Mouse (Mus musculus) mesoderm, embryonic 11.5 days (tissue): ENCODE measurements at regions not wholly inside any gene's neighbourhood (a gene's known extent, or its start where the extent isn't known, plus 50 kb on each side); places are given as distances from the start of the nearest gene placed in this dataset.
"Not testable (repeated sequence)": the region's sequence is repeated elsewhere in the genome, so short reads cannot be mapped to it uniquely, and the experiment has no call there.

Experiments used
- DNase-seq: peaks from one replicate; pipeline ENCODE4 v3.0.0-alpha.2; 2012; ENCODE audit warnings: low read depth, low spot score

GRCm38 (mm10) chr11:22573166-22573565, 61.3 kb downstream of the Tmem17 start:
- DNase-seq: no peak

DNA sequence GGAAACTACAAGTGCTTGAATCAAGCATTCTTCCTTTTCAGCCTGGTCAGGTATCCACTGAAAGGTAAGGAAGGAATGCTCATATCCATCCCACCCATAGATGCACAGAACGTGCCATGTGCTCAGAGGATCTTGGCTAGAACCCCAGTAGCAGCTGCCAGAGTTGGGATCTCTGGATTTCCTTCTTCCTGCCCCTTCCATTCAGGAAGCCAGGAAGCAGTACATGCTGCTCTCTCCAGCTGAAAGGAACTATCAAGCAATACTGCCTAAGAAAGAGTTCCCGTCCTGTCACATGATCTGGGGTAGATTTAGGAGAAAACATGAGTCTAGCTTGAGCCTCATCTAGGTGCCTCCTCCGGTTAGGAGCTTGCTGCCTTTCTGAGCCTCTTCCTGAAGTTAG, 61.9 kb downstream of the Tmem17 start:
- no peak for DNase-seq

DNA sequence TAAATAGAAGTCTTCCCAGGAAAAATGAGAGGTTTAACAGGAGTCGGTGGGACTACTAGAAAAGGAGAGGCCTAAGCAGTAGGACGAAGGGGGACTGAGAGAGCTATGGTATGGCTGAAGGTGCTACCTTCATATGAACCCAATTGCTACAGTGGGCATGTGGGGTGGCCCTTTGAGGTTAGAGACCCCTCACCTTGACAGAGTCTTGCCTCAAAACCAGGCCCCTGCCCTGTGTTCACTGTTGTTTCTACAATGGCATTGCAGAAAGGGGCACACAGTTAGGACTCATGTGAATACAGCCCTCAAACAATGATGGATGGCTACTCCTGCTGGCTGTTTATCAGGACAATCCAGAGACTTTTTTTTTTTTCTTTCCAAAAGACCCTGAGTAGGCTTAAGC, 62.6 kb downstream of the Tmem17 start:
- DNase-seq: no peak

DNA sequence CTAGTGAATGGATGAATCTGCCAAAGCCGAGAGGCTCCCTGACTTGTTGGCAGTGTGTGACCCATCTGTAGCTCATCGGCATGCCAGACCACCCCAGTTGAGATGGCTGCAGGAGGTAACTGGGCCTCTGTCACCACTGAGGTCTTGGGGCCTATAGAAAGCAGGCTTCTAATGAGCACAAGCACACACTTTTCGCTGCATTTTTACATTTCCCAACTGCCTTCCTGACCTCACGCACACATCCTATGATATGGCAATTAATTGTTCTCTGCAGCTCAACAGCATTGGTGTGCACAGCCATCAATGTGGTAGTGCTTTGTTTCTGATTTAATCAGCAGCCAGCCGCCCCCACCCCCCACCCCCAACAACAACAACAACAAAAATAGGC, 72.2 kb downstream of the Tmem17 start:
- no peak for DNase-seq

DNA sequence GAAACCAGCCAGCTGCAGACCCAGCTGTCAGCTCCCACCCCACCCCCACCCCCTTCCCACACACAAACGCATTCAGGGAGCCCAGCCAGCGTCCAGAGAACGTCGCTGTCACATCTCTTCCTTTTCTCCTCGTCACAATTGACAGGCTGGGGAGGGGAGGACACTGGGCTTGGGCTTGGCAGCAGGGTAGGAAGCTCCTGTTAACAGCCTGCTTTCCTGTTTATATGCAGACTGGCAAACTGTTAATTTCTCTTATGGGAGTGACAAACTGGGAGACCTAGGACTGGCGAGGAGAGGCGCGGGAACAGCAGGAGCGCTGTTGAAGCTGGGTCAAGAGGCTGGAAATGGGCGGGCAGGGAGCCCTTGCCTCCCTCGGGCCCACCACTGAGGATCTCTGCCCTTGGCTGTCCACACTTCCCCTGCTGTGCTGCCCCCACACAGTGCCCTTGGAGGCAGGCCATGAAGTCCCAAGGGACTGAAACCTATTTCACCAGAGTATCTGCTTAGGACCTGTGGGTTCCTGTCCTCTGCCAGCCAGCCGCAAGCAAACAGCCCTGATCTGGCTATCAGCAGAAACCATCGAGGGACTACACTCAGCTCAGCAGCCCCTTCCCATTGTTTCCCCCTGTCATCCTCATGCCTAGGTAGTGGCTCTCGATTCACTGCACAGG, 72.7 kb downstream of the Tmem17 start:
- DNase-seq: peak; percentile 53

DNA sequence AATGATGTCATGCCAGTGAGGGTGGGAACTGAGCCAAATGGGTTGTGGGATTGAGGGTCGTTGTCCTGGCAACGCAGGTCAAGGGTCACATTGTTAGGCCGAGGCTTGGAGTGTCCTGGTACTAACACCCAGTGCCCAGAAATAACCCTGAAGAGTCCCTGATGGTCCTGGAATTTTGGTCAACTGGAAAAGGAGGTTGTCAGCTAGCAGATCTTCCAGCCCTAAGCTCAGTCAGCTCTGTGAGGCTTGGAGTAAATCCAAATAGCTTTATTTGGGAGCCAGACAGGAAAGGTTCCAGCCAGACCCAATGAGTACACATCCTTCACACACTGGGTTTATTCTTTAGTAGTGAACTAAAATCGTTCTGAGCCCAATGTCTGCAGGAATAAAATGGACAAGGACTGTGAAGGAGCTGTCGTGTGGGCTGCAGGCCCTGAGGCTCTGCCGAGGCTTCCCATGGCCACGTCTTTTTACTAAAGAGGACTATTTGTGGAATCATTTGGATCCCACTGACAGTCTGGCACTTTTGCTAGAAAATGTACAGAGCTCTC, 75.9 kb downstream of the Tmem17 start:
- DNase-seq: peak; percentile 52

- DNase-seq: peak; percentile 26
Observed at GRCm38 (mm10) chr11:22588546-22588945, 76.7 kb downstream of the Tmem17 start.

DNA sequence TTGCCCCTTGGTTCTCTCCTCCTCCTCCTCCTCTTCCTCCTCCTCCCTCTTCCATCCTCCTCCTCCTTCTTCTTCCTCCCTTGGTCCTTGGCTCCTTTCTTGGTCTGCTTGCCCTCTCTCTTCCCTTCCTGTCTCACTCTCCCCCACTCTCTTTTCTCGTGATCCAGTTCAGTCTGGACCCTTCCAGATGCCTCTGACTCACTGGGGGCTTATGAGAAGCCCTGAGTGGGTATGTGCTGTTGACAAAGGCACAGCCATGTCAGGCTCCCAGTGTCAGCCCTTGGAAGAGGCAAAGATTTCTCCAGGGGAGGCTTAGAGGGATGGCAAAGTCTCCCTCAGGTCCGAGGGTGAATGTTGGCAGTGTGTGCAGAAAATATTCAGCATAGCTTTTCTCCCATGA, 78.0 kb downstream of the Tmem17 start:
- DNase-seq: no peak

DNA sequence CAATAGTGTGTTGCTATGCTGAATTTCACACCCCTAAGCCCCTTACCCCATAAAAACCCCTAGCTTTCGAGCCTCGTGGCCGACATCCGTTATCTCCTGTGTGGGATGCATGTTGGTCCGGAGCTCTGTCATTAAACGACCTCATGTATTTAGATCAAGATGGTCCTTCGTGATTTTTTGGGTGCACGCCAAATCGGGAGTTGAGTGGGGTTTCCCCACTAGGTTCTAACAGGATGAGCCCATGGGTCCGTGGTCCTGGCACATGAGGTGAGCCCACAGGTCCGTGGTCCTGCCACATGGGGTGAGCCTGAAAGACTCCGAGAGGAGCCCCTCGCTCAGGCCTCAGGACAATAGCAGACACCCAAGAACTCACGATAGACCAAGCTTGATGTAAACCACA, 79.2 kb downstream of the Tmem17 start:
- not testable (repeated sequence) for DNase-seq

- DNase-seq: no peak
Observed at GRCm38 (mm10) chr11:22592706-22593105, 80.8 kb downstream of the Tmem17 start.

GRCm38 (mm10) chr11:22596076-22596804, 84.4 kb downstream of the Tmem17 start:
- DNase-seq: no peak

- DNase-seq: no peak
Observed at GRCm38 (mm10) chr11:22596805-22597149, 84.9 kb downstream of the Tmem17 start.

DNA sequence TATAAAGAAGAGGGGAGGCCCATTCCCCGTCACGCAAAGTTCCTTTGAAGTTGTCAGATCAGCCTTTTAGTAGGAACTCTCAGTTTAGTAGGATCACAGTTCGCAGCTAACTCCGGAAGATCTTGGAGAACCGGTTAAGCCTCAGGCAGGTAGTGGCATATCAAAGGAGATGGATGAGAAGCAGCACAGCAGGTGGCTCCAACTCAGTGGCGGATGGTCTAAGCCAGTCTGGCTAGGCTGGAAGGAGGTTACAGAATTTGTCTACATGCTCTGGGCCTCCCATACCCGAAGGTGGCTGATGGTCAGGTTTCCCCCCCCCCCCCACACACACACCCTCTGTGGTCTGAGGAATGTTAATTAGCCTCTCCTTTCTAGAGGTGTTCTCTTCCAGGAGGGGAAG, 88.5 kb downstream of the Tmem17 start:
- DNase-seq: no peak

GRCm38 (mm10) chr11:22601977-22602376, 90.1 kb downstream of the Tmem17 start:
- no peak for DNase-seq

DNA sequence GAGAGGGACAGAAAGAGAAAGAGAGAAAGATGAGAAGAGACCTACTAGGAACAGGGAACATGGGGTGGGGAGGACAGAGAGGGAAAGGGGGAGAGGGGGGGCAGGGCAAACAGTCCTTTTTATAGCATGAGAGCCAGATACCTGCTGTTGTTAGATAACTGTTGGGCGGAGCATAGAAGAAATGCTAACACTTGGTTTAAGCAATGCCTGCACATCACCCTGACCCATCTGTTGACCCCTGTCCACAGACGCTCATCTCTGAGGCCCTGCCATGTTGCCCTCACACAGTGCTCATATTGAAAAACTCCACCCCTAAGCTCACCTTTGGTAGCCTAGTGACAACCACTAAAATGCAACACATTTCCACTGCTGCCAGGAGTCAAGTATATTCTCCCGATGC, 90.7 kb downstream of the Tmem17 start:
- DNase-seq: no peak

DNA sequence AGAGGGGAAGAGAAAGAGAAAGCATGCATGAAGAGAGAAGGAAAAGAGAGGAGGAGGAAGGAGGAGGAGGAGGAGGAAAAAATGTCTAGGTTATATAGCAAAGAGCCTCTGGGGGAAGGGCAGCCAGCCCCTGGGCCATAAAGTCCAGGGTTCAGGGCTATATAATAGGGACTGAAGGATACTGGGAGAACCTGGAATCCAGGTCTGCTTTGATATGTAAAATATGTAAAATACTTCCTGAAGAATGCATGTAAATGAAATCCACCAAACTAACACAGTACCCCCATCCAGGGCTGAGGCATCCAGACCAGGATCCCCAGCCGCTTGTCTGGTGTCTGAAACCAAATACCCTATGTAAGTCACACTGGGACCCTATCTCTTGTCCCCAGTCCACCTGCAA, 91.5 kb downstream of the Tmem17 start:
- DNase-seq: no peak

DNA sequence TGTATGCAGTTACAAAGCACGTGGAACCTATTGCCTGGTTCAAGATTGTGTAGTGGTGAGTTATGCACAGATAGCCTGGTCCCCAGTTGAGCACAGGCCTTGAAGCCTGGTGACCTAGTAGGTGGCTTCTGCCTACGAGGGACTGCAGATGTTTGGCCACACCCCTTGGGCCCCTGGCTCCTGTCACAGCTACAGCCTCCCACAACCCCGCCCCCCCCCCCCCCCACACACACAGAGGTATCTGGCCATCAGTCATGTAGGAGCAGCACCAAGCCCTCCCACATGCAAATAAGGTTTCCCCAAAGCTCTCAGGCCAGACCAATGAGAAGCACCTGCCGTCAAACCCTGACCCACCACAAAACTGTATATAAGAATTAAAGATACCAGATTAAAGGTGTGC, 94.5 kb downstream of the Tmem17 start:
- DNase-seq: no peak

- no peak for DNase-seq
Observed at GRCm38 (mm10) chr11:22607645-22608044, 95.8 kb downstream of the Tmem17 start.

DNA sequence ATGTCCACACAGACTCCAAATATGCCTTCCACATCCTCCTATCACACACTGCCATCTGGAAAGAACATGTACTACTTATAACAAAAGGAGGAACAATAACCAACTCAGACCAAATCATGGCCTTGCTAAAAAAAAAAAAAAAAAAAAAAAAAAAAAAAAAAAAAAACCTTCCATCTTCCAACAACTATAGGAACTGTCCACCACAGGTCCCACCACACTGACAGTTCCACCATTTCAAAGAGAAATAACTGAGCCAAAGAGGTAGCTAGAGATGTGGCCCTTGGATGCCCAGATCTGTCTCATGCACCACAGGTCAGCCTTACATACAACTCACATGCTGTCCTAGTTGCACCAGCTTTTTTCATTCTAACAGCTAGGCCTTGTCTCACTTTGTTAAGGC, 97.1 kb downstream of the Tmem17 start:
- DNase-seq: no peak

GRCm38 (mm10) chr11:22610433-22611101, 98.7 kb downstream of the Tmem17 start:
- DNase-seq: no peak

- no peak for DNase-seq
Observed at GRCm38 (mm10) chr11:22611102-22611869, 99.4 kb downstream of the Tmem17 start.

GRCm38 (mm10) chr11:22613500-22613899, 101.6 kb downstream of the Tmem17 start:
- DNase-seq: no peak
